Mouse (Mus musculus) embryo, embryonic 11.5 days (tissue): Measurements from ENCODE around the gene Selenon.

Experiments used
- DNase-seq: peaks from one replicate; pipeline ENCODE4 v3.0.0-alpha.2; 2012; ENCODE audit warnings: low read depth, low spot score

Selenon gene

GRCm38 (mm10) chr4:134551494-134552316 lies at the start of gene Selenon:
Gene Selenon, minus strand, starts transcription at chr4:134552166.
- DNase-seq: no peak

- DNase-seq: no peak
Observed at GRCm38 (mm10) chr4:134601404-134601803, 49.4 kb upstream of the Selenon start.

- DNase-seq: no peak
Observed at GRCm38 (mm10) chr4:134600777-134601176, 48.8 kb upstream of the Selenon start.

- no peak for DNase-seq
Observed at GRCm38 (mm10) chr4:134600060-134600459, 48.1 kb upstream of the Selenon start.

- DNase-seq: no peak
Observed at GRCm38 (mm10) chr4:134596816-134597692, 45.1 kb upstream of the Selenon start.

GRCm38 (mm10) chr4:134594731-134595439 lies 42.9 kb upstream of the Selenon start:
- DNase-seq: no peak

GRCm38 (mm10) chr4:134592442-134592841 lies 40.5 kb upstream of the Selenon start:
- no peak for DNase-seq

GRCm38 (mm10) chr4:134591506-134592061 lies 39.6 kb upstream of the Selenon start:
- no peak for DNase-seq

GRCm38 (mm10) chr4:134590227-134590926 lies 38.4 kb upstream of the Selenon start:
- no peak for DNase-seq

- DNase-seq: no peak
Observed at GRCm38 (mm10) chr4:134589786-134590185, 37.8 kb upstream of the Selenon start.

GRCm38 (mm10) chr4:134588951-134589350 lies 37.0 kb upstream of the Selenon start:
- no peak for DNase-seq

GRCm38 (mm10) chr4:134588287-134588686 lies 36.3 kb upstream of the Selenon start:
- DNase-seq: no peak

- DNase-seq: no peak
Observed at GRCm38 (mm10) chr4:134587636-134588197, 35.8 kb upstream of the Selenon start.

GRCm38 (mm10) chr4:134586631-134587030 lies 34.7 kb upstream of the Selenon start:
- DNase-seq: no peak

GRCm38 (mm10) chr4:134586126-134586525 lies 34.2 kb upstream of the Selenon start:
- DNase-seq: no peak

- no peak for DNase-seq
Observed at GRCm38 (mm10) chr4:134583513-134583912, 31.5 kb upstream of the Selenon start.

GRCm38 (mm10) chr4:134581365-134581764 lies 29.4 kb upstream of the Selenon start:
- no peak for DNase-seq

GRCm38 (mm10) chr4:134580351-134581148 lies 28.6 kb upstream of the Selenon start:
- DNase-seq: no peak

- DNase-seq: no peak
Observed at GRCm38 (mm10) chr4:134579620-134580019, 27.7 kb upstream of the Selenon start.

GRCm38 (mm10) chr4:134579212-134579611 lies 27.2 kb upstream of the Selenon start:
- no peak for DNase-seq
